Mouse (Mus musculus) neural tube, embryonic 11.5 days (tissue): ENCODE data around the gene St3gal5. TPM values are rescaled to one million over a fixed set of nuclear protein-coding genes. Genes with fewer than 3 reads are reported as not detected.

Experiments used
- ATAC-seq: fragments of 200-750 bp; cut with Nextera tagmentation; 2 replicates; pipeline ENCODE4 v1.8.0; 2017; ENCODE audit warnings: moderate number of reproducible peaks, mild to moderate bottlenecking, moderate TSS enrichment, moderate library complexity; ENCODE audit not compliant: insufficient read depth, low FRiP score, low TSS enrichment
- DNase-seq: peaks from one replicate; pipeline ENCODE4 v3.0.0-alpha.2; 2015; ENCODE audit warnings: low spot score
- H3K27ac ChIP-seq: fragments of 300-500 bp; sonication (generic); 2 replicates; pipeline ENCODE4 v1.5.1; 2014; ENCODE audit warnings: low read depth, mild to moderate bottlenecking, low read length
- H3K27me3 ChIP-seq: fragments of 300-500 bp; sonication (generic); 2 replicates; pipeline ENCODE4 v1.6.1; 2014; ENCODE audit warnings: mild to moderate bottlenecking, low read length, mixed read lengths; ENCODE audit not compliant: control insufficient read depth, insufficient read depth
- H3K36me3 ChIP-seq: fragments of 300-500 bp; sonication (generic); 2 replicates; pipeline ENCODE4 v1.6.1; 2014; ENCODE audit warnings: mild to moderate bottlenecking, low read length, moderate library complexity, mixed read lengths; ENCODE audit not compliant: control insufficient read depth, insufficient read depth
- H3K4me1 ChIP-seq: fragments of 300-500 bp; sonication (generic); 2 replicates; pipeline ENCODE4 v1.6.1; 2014; ENCODE audit warnings: low read length, mixed read lengths; ENCODE audit not compliant: control insufficient read depth, insufficient read depth
- H3K4me2 ChIP-seq: fragments of 300-500 bp; sonication (generic); 2 replicates; pipeline ENCODE4 v1.6.1; 2014; ENCODE audit warnings: low read depth, mild to moderate bottlenecking, moderate library complexity
- H3K4me3 ChIP-seq: fragments of 300-500 bp; sonication (generic); 2 replicates; pipeline ENCODE4 v1.5.1; 2014; ENCODE audit warnings: low read depth, low read length
- H3K9ac ChIP-seq: fragments of 300-500 bp; sonication (generic); 2 replicates; pipeline ENCODE4 v1.6.1; 2014; ENCODE audit warnings: mild to moderate bottlenecking, low read length
- H3K9me3 ChIP-seq: fragments of 300-500 bp; sonication (generic); 2 replicates; pipeline ENCODE4 v1.6.1; 2016; ENCODE audit warnings: low read length; ENCODE audit not compliant: control insufficient read depth
- WGBS: fragments of 180-500 bp; shearing (Covaris S2); extraction: QIAGEN DNeasy Blood & Tissue Kit; methylation state at CpG from one replicate; pipeline ENCODE4 v1.1.7; 2014; 5-methylcytosine and 5-hydroxymethylcytosine counted together
- polyA plus RNA-seq: library from polyadenylated mRNA; unstranded; fragments of >200 nt; fragmentation: Nextera tagmentation; extraction: Ambion mirVana; gene quantifications from 2 replicates; pipeline ENCODE4 v1.2.1, GENCODE M21; 2014

Gene St3gal5
- polyA plus RNA-seq, 1 experiment from 2014 or later = 44.6 TPM

DNA sequence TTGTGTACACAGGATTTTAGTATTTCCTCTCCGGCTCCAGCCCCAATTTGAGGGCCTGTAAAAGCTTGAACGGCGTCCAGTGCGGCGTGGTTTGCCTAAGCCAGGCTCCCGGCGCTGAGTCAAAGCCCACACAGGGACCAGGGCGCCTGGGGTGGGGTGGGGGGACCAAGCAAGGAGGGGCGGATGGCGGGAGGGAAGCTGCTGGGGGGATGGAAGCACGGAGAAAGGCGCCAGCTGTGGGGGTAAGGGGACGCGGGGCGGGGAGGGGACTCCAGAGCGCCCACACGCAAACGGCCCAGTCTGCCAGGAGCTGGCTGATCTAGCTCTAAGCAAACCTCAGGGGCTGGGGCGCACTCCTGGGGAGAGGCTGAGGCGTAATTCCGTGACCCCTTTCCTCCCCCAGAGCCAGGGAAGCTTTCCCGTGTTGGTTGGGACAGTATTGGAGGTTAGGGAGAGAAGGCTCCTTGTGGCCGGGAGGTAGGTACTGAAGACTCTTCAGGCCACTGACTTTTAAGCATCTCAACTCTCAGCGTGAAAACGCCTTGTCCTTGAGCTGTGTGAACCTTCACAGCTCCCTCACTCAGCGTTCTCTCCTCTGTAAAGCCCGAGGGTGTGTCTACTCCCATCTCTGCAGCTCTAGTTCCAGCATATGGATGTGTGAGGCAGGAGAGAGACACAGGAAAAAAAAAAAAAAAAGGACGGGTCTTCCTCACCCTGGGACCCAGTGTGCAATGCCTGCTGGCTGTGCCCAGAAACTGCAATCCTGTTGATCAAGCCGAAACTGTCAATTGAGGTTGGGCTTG is 91.9 kb downstream of the St3gal5 start:
- no peaks in the 10 kb centered on the region for H3K36me3 ChIP-seq
- H3K4me1 ChIP-seq = peaks cover 10% of the 10 kb centered on the region; the same call in 1 of the 2 replicates
- H3K9ac ChIP-seq = peak overlapping the region; percentile 32
- H3K27me3 ChIP-seq = peaks cover 9% of the 10 kb centered on the region; the same call in 1 of the 2 replicates
- H3K4me2 ChIP-seq = peak overlapping the region; percentile 46
- H3K4me3 ChIP-seq = no peak overlapping the region
- DNase-seq (peak; percentile 35), ATAC-seq (no peak)
- H3K9me3 ChIP-seq = no peaks in the 10 kb centered on the region
- no peak overlapping the region for H3K27ac ChIP-seq
- WGBS = 4% methylated on average over 27 of the region's 29 CpGs

DNA sequence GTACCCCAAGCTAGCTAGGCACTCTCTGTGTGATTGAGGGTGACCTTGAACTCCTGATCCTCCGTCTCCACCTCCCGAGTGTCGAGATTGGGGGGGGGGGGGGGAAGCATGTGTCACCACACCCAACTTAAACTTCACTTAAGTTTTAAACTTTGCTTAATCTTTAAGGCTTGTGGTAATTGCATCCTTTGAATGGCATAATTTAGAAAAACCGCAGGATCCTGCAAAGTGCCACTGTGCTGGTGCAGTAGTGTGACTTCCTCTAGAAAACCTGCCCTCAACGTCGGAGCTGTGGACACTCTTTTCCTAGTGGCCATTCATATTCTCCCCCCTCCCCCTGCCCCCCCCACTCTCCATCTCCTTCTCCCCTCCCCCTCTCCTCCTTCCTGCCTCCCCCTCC is 92.7 kb downstream of the St3gal5 start:
- H3K36me3 ChIP-seq = no peaks in the 10 kb centered on the region

GRCm38 (mm10) chr6:72190577-72190976 is 93.2 kb downstream of the St3gal5 start:
- H3K27ac ChIP-seq = no peak overlapping the region
- H3K4me3 ChIP-seq = no peak overlapping the region
- H3K4me1 ChIP-seq = peaks cover 10% of the 10 kb centered on the region; the same call in 1 of the 2 replicates
- no peaks in the 10 kb centered on the region for H3K36me3 ChIP-seq
- no peak overlapping the region for H3K4me2 ChIP-seq
- H3K9me3 ChIP-seq = no peaks in the 10 kb centered on the region
- DNase-seq (no peak), ATAC-seq (no peak)
- H3K9ac ChIP-seq = no peak overlapping the region
- peaks cover 9% of the 10 kb centered on the region; the same call in 1 of the 2 replicates for H3K27me3 ChIP-seq
- WGBS = 61% methylated on average over 5 of the region's 5 CpGs

More for the DNA sequence above, 92.7 kb downstream of the St3gal5 start:
- Histone ChIP-seq H3K4me3 (no peak overlapping the region), H3K27me3 (peaks cover 9% of the 10 kb centered on the region; the same call in 1 of the 2 replicates), H3K4me2 (no peak overlapping the region), H3K9ac (no peak overlapping the region), H3K4me1 (peaks cover 10% of the 10 kb centered on the region; the same call in 1 of the 2 replicates), H3K9me3 (no peaks in the 10 kb centered on the region), H3K27ac (no peak overlapping the region)
- no peak for DNase-seq
- no peak for ATAC-seq
- 39% methylated on average over 6 of the region's 6 CpGs for WGBS

- H3K27ac ChIP-seq = no peak overlapping the region
- no peaks in the 10 kb centered on the region for H3K36me3 ChIP-seq
- no peak for ATAC-seq
- H3K4me2 ChIP-seq = no peak overlapping the region
- peaks cover 9% of the 10 kb centered on the region for H3K4me1 ChIP-seq
- H3K27me3 ChIP-seq = no peaks in the 10 kb centered on the region
- H3K9me3 ChIP-seq = no peaks in the 10 kb centered on the region
- DNase-seq = no peak
- no peak overlapping the region for H3K9ac ChIP-seq
- 83% methylated on average over 3 of the region's 3 CpGs for WGBS
- H3K4me3 ChIP-seq = no peak overlapping the region
Observed at GRCm38 (mm10) chr6:72196660-72197059, 99.3 kb downstream of the St3gal5 start.

DNA sequence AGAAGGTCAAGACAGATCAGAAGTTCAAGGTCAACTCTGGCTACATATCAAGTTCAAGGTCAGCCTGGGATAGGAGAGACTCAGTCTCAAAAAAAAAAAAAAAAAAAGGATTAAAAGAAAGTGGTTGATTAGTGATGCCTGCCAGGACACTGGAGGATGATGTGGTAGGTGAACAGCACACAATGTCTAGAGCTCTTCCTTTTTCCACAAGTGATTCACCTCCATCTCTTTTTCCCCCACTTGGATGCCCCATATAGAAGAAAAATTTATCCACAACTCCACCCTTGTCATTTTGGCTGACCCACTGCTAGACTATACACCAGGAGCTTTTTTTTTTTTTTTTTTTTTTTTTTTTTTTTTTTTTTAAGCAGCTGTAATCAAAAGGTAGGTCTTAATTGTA is 100.1 kb downstream of the St3gal5 start:
- no peaks in the 10 kb centered on the region for H3K27me3 ChIP-seq
- ATAC-seq (no peak), DNase-seq (no peak)
- H3K9ac ChIP-seq = no peak overlapping the region
- H3K4me2 ChIP-seq = no peak overlapping the region
- no peaks in the 10 kb centered on the region for H3K9me3 ChIP-seq
- H3K36me3 ChIP-seq = no peaks in the 10 kb centered on the region
- peaks cover 10% of the 10 kb centered on the region for H3K4me1 ChIP-seq
- no peak overlapping the region for H3K27ac ChIP-seq
- no peak overlapping the region for H3K4me3 ChIP-seq

DNA sequence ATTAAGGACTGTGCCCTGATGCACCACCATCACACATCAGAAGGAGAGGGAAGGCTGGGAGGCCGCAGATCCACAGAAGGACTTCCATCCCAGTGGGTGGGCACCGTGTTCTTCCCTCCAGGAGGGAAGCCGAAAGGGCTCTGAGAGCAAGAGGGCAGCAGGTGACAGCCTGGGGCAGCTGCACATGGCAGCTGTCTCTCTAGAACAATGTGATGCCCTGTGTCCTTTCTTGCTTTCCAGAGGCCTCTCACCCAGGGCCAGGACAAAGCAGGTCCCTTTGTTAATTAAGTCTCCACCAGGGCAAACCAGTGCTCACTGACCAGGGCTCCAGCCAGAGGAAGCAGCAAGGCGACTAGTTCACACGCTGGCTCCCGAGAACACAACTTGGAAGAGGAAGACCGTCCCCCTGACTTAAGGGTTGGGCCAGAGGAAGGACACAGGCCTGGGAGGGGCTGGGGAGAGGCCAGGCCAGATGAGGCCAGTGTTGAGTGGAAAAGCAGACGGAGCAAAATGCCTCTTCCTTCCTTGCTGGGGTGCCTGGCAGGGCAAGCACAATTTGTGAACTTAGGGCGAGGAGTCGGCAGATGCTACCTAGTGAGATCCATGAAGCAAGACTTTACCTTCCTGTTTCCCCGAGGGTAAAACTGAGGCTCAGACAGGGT is 103.3 kb downstream of the St3gal5 start:
- Histone ChIP-seq H3K27ac (peak overlapping the region; percentile 70; the same call in 1 of the 2 replicates), H3K4me2 (no peak overlapping the region), H3K36me3 (no peaks in the 10 kb centered on the region), H3K9ac (no peak overlapping the region), H3K9me3 (no peaks in the 10 kb centered on the region), H3K4me3 (no peak overlapping the region), H3K27me3 (no peaks in the 10 kb centered on the region), H3K4me1 (peaks cover 10% of the 10 kb centered on the region)
- DNase-seq (no peak), ATAC-seq (peak; percentile 50; the same call in 1 of the 2 replicates)
- 31% methylated on average over 11 of the region's 11 CpGs for WGBS

- no peaks in the 10 kb centered on the region for H3K36me3 ChIP-seq
- H3K4me3 ChIP-seq = no peak overlapping the region
- no peaks in the 10 kb centered on the region for H3K9me3 ChIP-seq
- DNase-seq = no peak
- peaks cover 10% of the 10 kb centered on the region for H3K4me1 ChIP-seq
- WGBS = 79% methylated on average over 5 of the region's 5 CpGs
- H3K27ac ChIP-seq = no peak overlapping the region
- no peak for ATAC-seq
- no peak overlapping the region for H3K9ac ChIP-seq
- H3K4me2 ChIP-seq = no peak overlapping the region
- H3K27me3 ChIP-seq = no peaks in the 10 kb centered on the region
Observed at GRCm38 (mm10) chr6:72202732-72203131, 105.3 kb downstream of the St3gal5 start.

- Histone ChIP-seq H3K27ac (no peak overlapping the region), H3K4me3 (no peak overlapping the region), H3K9me3 (no peaks in the 10 kb centered on the region), H3K4me2 (no peak overlapping the region), H3K4me1 (peaks cover 10% of the 10 kb centered on the region), H3K27me3 (no peaks in the 10 kb centered on the region), H3K9ac (no peak overlapping the region), H3K36me3 (no peaks in the 10 kb centered on the region)
- DNase-seq = no peak
- ATAC-seq = no peak
- WGBS = 82% methylated on average over 5 of the region's 5 CpGs
Observed at GRCm38 (mm10) chr6:72203279-72203678, 105.9 kb downstream of the St3gal5 start.
